Mouse (Mus musculus): ENCODE measurements around the gene Bcar3. TPM values are rescaled to one million over a fixed set of nuclear protein-coding genes. Genes with fewer than 3 reads are reported as not detected.
A peak's percentile ranks its signal among the peaks of the same experiment; 100 is the strongest.

Bcar3 gene
- polyA plus RNA-seq, 1 experiment from 2014 or later, result 16.2 TPM

- Histone ChIP-seq H3K4me1 (0 out of 2 replicates have a peak, but pooled peaks cover 5% of the 10 kb centered on the region), H3K4me2 (no peak overlapping the region), H3K27ac (no peak overlapping the region), H3K27me3 (no peaks in the 10 kb centered on the region), H3K4me3 (no peak overlapping the region), H3K9me3 (no peaks in the 10 kb centered on the region), H3K9ac (no peak overlapping the region), H3K36me3 (no peaks in the 10 kb centered on the region)
- ATAC-seq (ENCODE audit: borderline replicate concordance, extremely low read depth, low FRiP score, low TSS enrichment), result no peak
- WGBS, result 71% methylated on average over 12 of the region's 12 CpGs
Observed at GRCm38 (mm10) chr3:122393836-122394374, 100.0 kb downstream of the Bcar3 start.

- Histone ChIP-seq H3K4me3 (no peak overlapping the region), H3K27me3 (no peaks in the 10 kb centered on the region), H3K4me1 (peaks cover 9% of the 10 kb centered on the region; the same call in 1 of the 2 replicates), H3K27ac (no peak overlapping the region), H3K4me2 (no peak overlapping the region), H3K9ac (no peak overlapping the region), H3K36me3 (no peaks in the 10 kb centered on the region), H3K9me3 (no peaks in the 10 kb centered on the region)
- 90% methylated on average over 4 of the region's 4 CpGs for whole genome bisulfite sequencing
- ATAC-seq (ENCODE audit: borderline replicate concordance, extremely low read depth, low FRiP score, low TSS enrichment), result 0 out of 2 replicates have a peak, but pooled peaks have one; percentile 6
Observed at GRCm38 (mm10) chr3:122396957-122397356, 103.0 kb downstream of the Bcar3 start.

DNA sequence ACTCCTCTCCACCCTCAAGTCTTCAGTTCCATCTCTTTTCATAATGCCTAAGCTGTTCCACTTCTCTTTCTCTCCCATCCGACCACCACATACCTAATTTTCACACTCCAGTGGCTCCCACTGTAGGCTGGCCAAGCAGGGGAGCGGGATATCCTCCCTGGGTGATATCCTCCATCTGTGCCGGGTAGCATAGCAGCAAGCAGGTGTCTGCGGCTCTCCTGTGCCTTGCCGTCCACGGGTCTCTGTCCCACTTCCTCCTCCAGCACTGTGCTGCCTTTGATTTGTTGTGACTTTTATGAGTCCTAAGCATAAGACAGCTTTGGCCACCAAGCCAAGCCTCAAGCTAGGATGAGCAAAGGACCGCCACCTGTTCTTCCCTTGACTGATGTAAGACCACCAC lies 103.5 kb downstream of the Bcar3 start:
- Histone ChIP-seq H3K4me2 (no peak overlapping the region), H3K9ac (no peak overlapping the region), H3K4me3 (no peak overlapping the region), H3K27me3 (no peaks in the 10 kb centered on the region), H3K9me3 (no peaks in the 10 kb centered on the region), H3K27ac (no peak overlapping the region), H3K4me1 (peaks cover 13% of the 10 kb centered on the region), H3K36me3 (no peaks in the 10 kb centered on the region)
- WGBS, result 73% methylated on average over 7 of the region's 7 CpGs
- ATAC-seq (ENCODE audit: borderline replicate concordance, extremely low read depth, low FRiP score, low TSS enrichment), result no peak

- Histone ChIP-seq H3K27ac (no peak overlapping the region), H3K36me3 (no peaks in the 10 kb centered on the region), H3K4me2 (no peak overlapping the region), H3K4me3 (no peak overlapping the region), H3K4me1 (peaks cover 17% of the 10 kb centered on the region), H3K9me3 (no peaks in the 10 kb centered on the region), H3K9ac (no peak overlapping the region), H3K27me3 (no peaks in the 10 kb centered on the region)
- ATAC-seq (ENCODE audit: borderline replicate concordance, extremely low read depth, low FRiP score, low TSS enrichment), result no peak
- 86% methylated on average over 2 of the region's 2 CpGs for WGBS
Observed at GRCm38 (mm10) chr3:122401011-122401410, 107.1 kb downstream of the Bcar3 start.

GRCm38 (mm10) chr3:122402143-122402542 lies 108.2 kb downstream of the Bcar3 start:
- peak; percentile 39; the same call in 1 of the 2 replicates for ATAC-seq (ENCODE audit: borderline replicate concordance, extremely low read depth, low FRiP score, low TSS enrichment)
- Histone ChIP-seq H3K4me1 (peaks cover 17% of the 10 kb centered on the region), H3K4me3 (no peak overlapping the region), H3K36me3 (no peaks in the 10 kb centered on the region), H3K4me2 (no peak overlapping the region), H3K27ac (no peak overlapping the region), H3K9me3 (no peaks in the 10 kb centered on the region), H3K9ac (no peak overlapping the region), H3K27me3 (no peaks in the 10 kb centered on the region)
- WGBS, result 28% methylated on average over 5 of the region's 5 CpGs

GRCm38 (mm10) chr3:122403860-122404557 lies 110.1 kb downstream of the Bcar3 start:
- H3K27me3 ChIP-seq, result no peaks in the 10 kb centered on the region
- H3K4me2 ChIP-seq, result no peak overlapping the region
- H3K9ac ChIP-seq, result no peak overlapping the region
- H3K9me3 ChIP-seq, result no peaks in the 10 kb centered on the region
- no peak overlapping the region for H3K4me3 ChIP-seq
- no peak for ATAC-seq (ENCODE audit: borderline replicate concordance, extremely low read depth, low FRiP score, low TSS enrichment)
- WGBS, result 72% methylated on average over 9 of the region's 9 CpGs
- H3K36me3 ChIP-seq, result no peaks in the 10 kb centered on the region
- H3K4me1 ChIP-seq, result peaks cover 17% of the 10 kb centered on the region
- no peak overlapping the region for H3K27ac ChIP-seq

DNA sequence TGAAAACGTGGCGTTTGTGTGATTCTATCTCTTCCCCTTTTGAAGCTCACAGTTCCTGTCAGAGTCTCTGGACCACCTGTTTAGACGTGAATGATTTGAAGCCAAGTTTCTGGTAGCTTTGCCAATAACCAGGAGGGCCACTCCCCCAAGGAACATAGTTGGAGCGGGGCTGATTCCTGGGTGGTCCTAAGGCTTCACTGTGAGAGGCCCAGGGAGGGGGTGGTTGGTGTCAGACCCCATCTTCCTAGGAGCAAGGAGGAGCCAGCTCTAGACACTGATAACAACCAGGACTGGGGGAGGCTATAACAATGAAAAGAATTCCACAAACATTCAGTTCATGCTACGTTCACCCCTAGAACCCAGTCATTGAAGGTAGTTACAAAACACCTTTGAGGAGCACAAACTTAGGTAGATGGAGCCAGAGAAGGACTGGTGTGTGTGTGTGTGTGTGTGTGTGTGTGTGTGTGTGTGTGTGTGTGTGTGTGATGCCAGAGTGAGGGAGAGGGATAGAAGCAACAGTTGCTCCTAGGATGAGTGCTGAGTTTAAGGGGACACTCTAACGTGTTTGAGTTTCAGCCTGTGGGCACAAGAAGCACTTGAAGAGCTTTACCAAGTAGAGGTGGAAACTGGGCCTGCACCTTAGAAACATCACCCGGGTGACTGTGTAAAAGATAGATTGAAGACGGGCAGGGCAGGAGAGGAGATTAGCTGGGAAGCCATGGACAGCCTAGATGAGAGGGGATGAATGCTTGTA lies 111.4 kb downstream of the Bcar3 start:
- Histone ChIP-seq H3K9me3 (no peaks in the 10 kb centered on the region), H3K9ac (no peak overlapping the region), H3K4me2 (no peak overlapping the region), H3K36me3 (no peaks in the 10 kb centered on the region), H3K27me3 (no peaks in the 10 kb centered on the region), H3K4me1 (peaks cover 17% of the 10 kb centered on the region), H3K27ac (no peak overlapping the region), H3K4me3 (no peak overlapping the region)
- no peak for ATAC-seq (ENCODE audit: borderline replicate concordance, extremely low read depth, low FRiP score, low TSS enrichment)
- 34% methylated on average over 8 of the region's 8 CpGs for WGBS

GRCm38 (mm10) chr3:122406416-122406815 lies 112.5 kb downstream of the Bcar3 start:
- H3K4me3 ChIP-seq, result no peak overlapping the region
- H3K4me1 ChIP-seq, result peaks cover 17% of the 10 kb centered on the region
- no peaks in the 10 kb centered on the region; the same call in 1 of the 2 replicates for H3K27me3 ChIP-seq
- no peak overlapping the region for H3K27ac ChIP-seq
- H3K36me3 ChIP-seq, result no peaks in the 10 kb centered on the region
- H3K9ac ChIP-seq, result no peak overlapping the region
- H3K4me2 ChIP-seq, result no peak overlapping the region
- no peaks in the 10 kb centered on the region for H3K9me3 ChIP-seq
- 68% methylated on average over 8 of the region's 8 CpGs for WGBS
- ATAC-seq (ENCODE audit: borderline replicate concordance, extremely low read depth, low FRiP score, low TSS enrichment), result no peak

- Histone ChIP-seq H3K9me3 (no peaks in the 10 kb centered on the region), H3K27me3 (no peaks in the 10 kb centered on the region; the same call in 1 of the 2 replicates), H3K27ac (no peak overlapping the region), H3K4me1 (0 out of 2 replicates have a peak, but pooled peaks cover 9% of the 10 kb centered on the region), H3K9ac (no peak overlapping the region), H3K4me2 (no peak overlapping the region), H3K36me3 (no peaks in the 10 kb centered on the region), H3K4me3 (no peak overlapping the region)
- no peak for ATAC-seq (ENCODE audit: borderline replicate concordance, extremely low read depth, low FRiP score, low TSS enrichment)
- WGBS, result 88% methylated on average over 6 of the region's 6 CpGs
Observed at GRCm38 (mm10) chr3:122407757-122408156, 113.8 kb downstream of the Bcar3 start.

GRCm38 (mm10) chr3:122408798-122409311 lies 114.9 kb downstream of the Bcar3 start:
- Histone ChIP-seq H3K4me2 (no peak overlapping the region), H3K9me3 (no peaks in the 10 kb centered on the region), H3K27ac (no peak overlapping the region), H3K4me1 (peaks cover 12% of the 10 kb centered on the region), H3K27me3 (no peaks in the 10 kb centered on the region; the same call in 1 of the 2 replicates), H3K4me3 (no peak overlapping the region), H3K9ac (no peak overlapping the region), H3K36me3 (no peaks in the 10 kb centered on the region)
- no peak for ATAC-seq (ENCODE audit: borderline replicate concordance, extremely low read depth, low FRiP score, low TSS enrichment)
- WGBS, result 60% methylated on average over 15 of the region's 15 CpGs

- no peak overlapping the region for H3K4me2 ChIP-seq
Observed at GRCm38 (mm10) chr3:122411590-122411989, 117.7 kb downstream of the Bcar3 start.

More at GRCm38 (mm10) chr3:122411590-122411989, 117.7 kb downstream of the Bcar3 start:
- H3K36me3 ChIP-seq, result no peaks in the 10 kb centered on the region
- no peak overlapping the region for H3K9ac ChIP-seq
- H3K4me3 ChIP-seq, result no peak overlapping the region
- no peak overlapping the region for H3K27ac ChIP-seq
- no peaks in the 10 kb centered on the region for H3K9me3 ChIP-seq
- WGBS, result 50% methylated on average over 2 of the region's 2 CpGs
- no peaks in the 10 kb centered on the region; the same call in 1 of the 2 replicates for H3K27me3 ChIP-seq
- peaks cover 10% of the 10 kb centered on the region for H3K4me1 ChIP-seq
- ATAC-seq (ENCODE audit: borderline replicate concordance, extremely low read depth, low FRiP score, low TSS enrichment), result no peak

Measured in lung, embryonic 15.5 days (tissue).